Mouse (Mus musculus) bone marrow macrophage, adult 2 months (primary cell): Measurements from ENCODE around the gene Rnf103. TPM values are rescaled to one million over a fixed set of nuclear protein-coding genes. Genes with fewer than 3 reads are reported as not detected.
"Not testable (repeated sequence)": the region's sequence is repeated elsewhere in the genome, so short reads cannot be mapped to it uniquely, and the experiment has no call there.

ENCODE experiments used
- H3K27ac ChIP-seq: 2 replicates; pipeline ENCODE4 v1.5.1; 2012; ENCODE audit warnings: low read depth, low read length; ENCODE audit not compliant: insufficient read depth
- H3K4me1 ChIP-seq: 2 replicates; pipeline ENCODE4 v1.6.1; 2012; ENCODE audit warnings: low read length; ENCODE audit not compliant: control insufficient read depth, insufficient read depth
- H3K4me3 ChIP-seq: 2 replicates; pipeline ENCODE4 v1.5.1; 2012; ENCODE audit warnings: mild to moderate bottlenecking, low read length, moderate library complexity; ENCODE audit not compliant: insufficient read depth
- CTCF ChIP-seq: IDR thresholded peaks from 2 replicates; pipeline ENCODE4 v1.5.1; 2012; ENCODE audit warnings: low read depth, mild to moderate bottlenecking, low read length, moderate library complexity
- POLR2A ChIP-seq: IDR thresholded peaks from 2 replicates; pipeline ENCODE4 v1.6.1; 2012; ENCODE audit warnings: mild to moderate bottlenecking, low read depth, low read length, borderline replicate concordance
- polyA plus RNA-seq: library from polyadenylated mRNA; stranded (reverse); fragments of >200 nt; gene quantifications from 2 replicates; pipeline ENCODE4 v1.2.4, GENCODE M21; 2012; ENCODE audit not compliant: missing spikeins, insufficient read depth, insufficient read length

Gene Rnf103
- polyA plus RNA-seq, 1 experiment: 27.2 TPM

- no peak overlapping the region for H3K4me3 ChIP-seq
- peaks cover 9% of the 10 kb centered on the region for H3K4me1 ChIP-seq
- TF ChIP-seq POLR2A (no peak), CTCF (no peak)
- H3K27ac ChIP-seq: no peak overlapping the region
Measured at GRCm38 (mm10) chr6:71472786-71473185, 20.9 kb upstream of the Rnf103 start.

GRCm38 (mm10) chr6:71475604-71476003, 18.1 kb upstream of the Rnf103 start:
- Histone ChIP-seq H3K4me3 (no peak overlapping the region), H3K4me1 (peaks cover 9% of the 10 kb centered on the region), H3K27ac (no peak overlapping the region)
- TF ChIP-seq CTCF (no peak), POLR2A (no peak)

- Histone ChIP-seq H3K4me1 (peaks cover 9% of the 10 kb centered on the region), H3K4me3 (no peak overlapping the region), H3K27ac (no peak overlapping the region)
- TF ChIP-seq CTCF (no peak), POLR2A (no peak)
Measured at GRCm38 (mm10) chr6:71476783-71477182, 16.9 kb upstream of the Rnf103 start.

GRCm38 (mm10) chr6:71478816-71479568, 14.7 kb upstream of the Rnf103 start:
- not testable (repeated sequence) for H3K27ac ChIP-seq, H3K4me1 ChIP-seq, H3K4me3 ChIP-seq

GRCm38 (mm10) chr6:71479588-71479987, 14.1 kb upstream of the Rnf103 start:
- not testable (repeated sequence) for H3K4me3 ChIP-seq, H3K4me1 ChIP-seq

GRCm38 (mm10) chr6:71480136-71480535, 13.6 kb upstream of the Rnf103 start:
- no peak for TF ChIP-seq CTCF
- TF ChIP-seq POLR2A: no peak
- H3K4me3 ChIP-seq: no peak overlapping the region

More at GRCm38 (mm10) chr6:71479588-71479987, 14.1 kb upstream of the Rnf103 start:
- not testable (repeated sequence) for H3K27ac ChIP-seq

GRCm38 (mm10) chr6:71481136-71481535, 12.6 kb upstream of the Rnf103 start:
- Histone ChIP-seq H3K27ac (no peak overlapping the region), H3K4me3 (no peak overlapping the region), H3K4me1 (peaks cover 9% of the 10 kb centered on the region)
- TF ChIP-seq CTCF (no peak), POLR2A (no peak)

More at GRCm38 (mm10) chr6:71480136-71480535, 13.6 kb upstream of the Rnf103 start:
- Histone ChIP-seq H3K27ac (no peak overlapping the region), H3K4me1 (peaks cover 9% of the 10 kb centered on the region)

GRCm38 (mm10) chr6:71485246-71485645, 8.4 kb upstream of the Rnf103 start:
- Histone ChIP-seq H3K4me3 (no peak overlapping the region), H3K27ac (no peak overlapping the region)
- TF ChIP-seq CTCF (no peak), POLR2A (no peak)

GRCm38 (mm10) chr6:71486226-71486625, 7.5 kb upstream of the Rnf103 start:
- no peak overlapping the region for H3K27ac ChIP-seq
- no peak for TF ChIP-seq POLR2A
- TF ChIP-seq CTCF: no peak
- no peak overlapping the region for H3K4me3 ChIP-seq
- peaks cover 19% of the 10 kb centered on the region for H3K4me1 ChIP-seq

More at GRCm38 (mm10) chr6:71485246-71485645, 8.4 kb upstream of the Rnf103 start:
- peaks cover 19% of the 10 kb centered on the region for H3K4me1 ChIP-seq

GRCm38 (mm10) chr6:71486867-71487266, 6.8 kb upstream of the Rnf103 start:
- H3K27ac ChIP-seq: peak overlapping the region; percentile 15; the same call in 1 of the 2 replicates
- H3K4me3 ChIP-seq: no peak overlapping the region
- no peak for TF ChIP-seq POLR2A
- no peak for TF ChIP-seq CTCF
- peaks cover 19% of the 10 kb centered on the region for H3K4me1 ChIP-seq
